Mouse (Mus musculus): ENCODE data around the gene Ptpn6. TPM values are rescaled to one million over a fixed set of nuclear protein-coding genes. Genes with fewer than 3 reads are reported as not detected.

The Ptpn6 gene
- 65.9 and 80.8 TPM in 2 replicates for polyA plus RNA-seq (2012)

DNA sequence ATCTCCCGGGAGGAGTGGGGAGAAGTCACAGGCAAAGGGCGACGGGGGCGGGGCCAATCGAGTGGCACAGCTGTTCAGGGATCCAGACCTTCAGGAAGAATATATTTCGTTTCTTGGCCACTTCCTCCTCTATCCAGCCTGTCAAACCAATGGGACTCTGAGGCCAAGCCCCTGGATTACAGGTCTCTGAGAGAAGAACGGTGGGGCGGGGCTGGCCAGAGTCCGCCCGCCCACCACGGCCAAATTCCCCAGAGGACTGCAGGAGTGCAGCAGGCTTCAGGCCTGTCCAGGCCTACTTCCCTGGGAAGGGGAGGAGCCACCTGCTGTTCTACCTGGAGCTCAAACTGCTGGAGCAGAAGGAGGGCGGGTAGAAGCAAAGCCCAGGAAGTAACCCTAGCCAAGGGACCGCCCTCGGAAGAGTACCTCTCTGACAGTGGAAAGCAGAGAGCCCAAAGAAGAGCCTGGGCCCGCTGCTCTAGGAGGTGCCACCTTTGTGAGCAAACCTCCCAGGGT, at the start of gene Ptpn6:
Gene Ptpn6, minus strand, starts transcription at position 204 of the 513 bp plus-strand sequence.

DNA sequence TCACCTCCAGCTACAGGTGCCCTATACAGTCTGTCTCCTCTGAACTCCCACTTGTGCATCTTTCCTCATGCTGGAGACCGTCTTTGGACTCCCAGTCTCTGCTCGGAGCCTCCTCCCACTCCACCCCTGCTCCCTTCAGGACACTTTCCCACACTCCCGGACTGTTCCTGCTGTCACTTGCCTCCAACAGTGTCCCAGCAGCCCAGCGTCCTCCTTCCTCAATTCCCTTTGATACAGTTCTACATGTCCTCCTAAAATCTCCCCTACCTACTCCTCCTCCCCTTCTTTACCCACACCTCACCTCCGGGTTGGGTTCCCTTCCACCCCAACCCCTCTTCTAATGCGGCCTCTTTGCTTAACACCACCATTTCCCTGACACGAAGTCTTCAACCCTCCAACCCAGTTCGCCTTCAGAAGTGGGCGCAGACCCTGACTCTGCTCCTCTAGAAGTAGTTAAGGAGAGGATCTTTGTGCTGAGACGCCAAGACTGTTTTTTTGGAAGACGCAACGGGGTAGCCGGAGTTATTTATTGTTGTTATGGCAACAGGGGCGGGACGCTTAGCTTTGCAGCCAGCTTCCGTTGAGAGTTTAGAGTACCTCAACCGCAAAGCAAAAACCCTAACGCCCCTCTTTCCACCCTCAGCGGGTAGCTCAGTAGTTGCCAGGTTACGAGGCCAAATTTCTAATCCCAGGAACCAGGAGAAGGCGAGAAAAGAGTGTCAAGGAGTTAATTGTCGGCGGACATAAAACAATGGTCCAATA, 40.9 kb upstream of the Ptpn6 start, which contains the start of gene Lrrc23:
Gene Lrrc23, minus strand, starts transcription at position 506 of the 762 bp plus-strand sequence.

DNA sequence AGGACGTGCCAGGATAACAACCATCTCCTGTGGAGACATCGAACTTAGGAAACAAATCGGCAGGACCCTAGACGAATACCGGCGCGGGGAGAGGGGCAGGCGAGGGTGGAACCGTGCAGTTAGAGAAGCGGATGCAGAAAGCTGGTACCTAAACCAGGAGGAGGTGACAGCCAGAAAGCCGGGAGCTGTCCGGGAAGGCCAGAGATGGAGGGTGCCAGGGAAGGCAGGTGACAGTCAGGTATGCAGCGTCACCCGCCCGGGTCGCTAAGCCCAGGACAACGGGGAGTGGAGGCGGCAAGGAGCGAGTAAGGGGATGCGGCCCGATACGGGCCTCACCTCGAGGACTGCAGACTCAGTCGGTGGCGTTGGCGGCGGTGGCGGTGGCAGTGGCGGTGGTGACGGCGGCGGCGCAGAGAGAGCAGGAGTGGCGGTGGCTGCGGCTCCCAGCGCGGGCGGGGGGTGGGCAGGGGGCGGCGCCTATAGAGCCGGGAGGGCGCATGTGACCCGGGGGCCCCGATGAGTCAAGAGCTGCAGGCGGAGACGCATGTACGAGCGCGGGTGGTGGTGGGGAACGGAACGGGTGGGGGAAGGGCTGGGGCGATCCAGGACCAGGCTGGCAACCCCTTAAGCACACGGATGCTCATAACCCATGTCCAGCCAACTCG, 30.7 kb upstream of the Ptpn6 start, which contains the start of gene Eno2:
Gene Eno2, minus strand, starts transcription at position 573 of the 665 bp plus-strand sequence.

DNA sequence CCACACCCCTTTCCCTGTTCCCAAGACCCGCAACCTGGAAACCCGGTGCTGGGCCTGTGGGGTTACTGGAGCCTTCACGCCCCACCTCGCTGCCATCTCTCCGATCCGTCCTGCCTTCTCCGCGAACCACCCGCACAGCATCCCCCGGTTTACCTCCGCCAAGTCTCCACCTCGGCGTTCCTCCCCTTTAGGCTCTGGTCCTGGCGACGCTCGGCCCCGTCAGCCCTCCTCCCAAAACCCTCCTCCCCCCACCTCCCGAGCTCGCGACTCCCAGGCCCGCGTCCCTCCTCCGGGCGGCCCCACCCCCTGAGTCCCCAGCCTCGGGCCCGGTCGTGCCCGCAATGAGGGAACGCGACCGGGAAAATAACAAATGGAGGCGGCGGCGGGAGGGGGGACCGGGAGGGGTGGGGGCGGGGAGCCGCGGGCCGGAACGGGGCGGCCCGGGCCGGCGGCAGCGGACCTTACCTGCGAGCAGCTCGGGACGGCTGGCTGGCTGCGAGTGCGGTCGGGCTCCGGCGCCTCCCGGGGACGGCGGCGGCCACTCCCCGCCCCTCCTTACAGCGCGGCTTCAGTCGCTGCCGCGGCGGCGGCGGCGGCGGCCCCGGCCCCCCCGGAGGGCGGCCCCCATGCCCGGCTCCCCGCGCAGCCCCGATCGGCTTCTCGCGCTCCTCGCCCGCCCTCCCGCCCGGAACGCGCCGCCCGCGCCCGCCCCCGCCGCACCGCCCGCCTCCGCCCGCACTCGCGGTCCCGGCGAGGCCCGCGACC, 17.5 kb upstream of the Ptpn6 start, which contains the start of the genes Gm45234 and Atn1:
Gene Gm45234, minus strand, starts transcription at position 191 of the 765 bp plus-strand sequence.
Gene Atn1, minus strand, starts transcription at position 694 of the 765 bp plus-strand sequence.

DNA sequence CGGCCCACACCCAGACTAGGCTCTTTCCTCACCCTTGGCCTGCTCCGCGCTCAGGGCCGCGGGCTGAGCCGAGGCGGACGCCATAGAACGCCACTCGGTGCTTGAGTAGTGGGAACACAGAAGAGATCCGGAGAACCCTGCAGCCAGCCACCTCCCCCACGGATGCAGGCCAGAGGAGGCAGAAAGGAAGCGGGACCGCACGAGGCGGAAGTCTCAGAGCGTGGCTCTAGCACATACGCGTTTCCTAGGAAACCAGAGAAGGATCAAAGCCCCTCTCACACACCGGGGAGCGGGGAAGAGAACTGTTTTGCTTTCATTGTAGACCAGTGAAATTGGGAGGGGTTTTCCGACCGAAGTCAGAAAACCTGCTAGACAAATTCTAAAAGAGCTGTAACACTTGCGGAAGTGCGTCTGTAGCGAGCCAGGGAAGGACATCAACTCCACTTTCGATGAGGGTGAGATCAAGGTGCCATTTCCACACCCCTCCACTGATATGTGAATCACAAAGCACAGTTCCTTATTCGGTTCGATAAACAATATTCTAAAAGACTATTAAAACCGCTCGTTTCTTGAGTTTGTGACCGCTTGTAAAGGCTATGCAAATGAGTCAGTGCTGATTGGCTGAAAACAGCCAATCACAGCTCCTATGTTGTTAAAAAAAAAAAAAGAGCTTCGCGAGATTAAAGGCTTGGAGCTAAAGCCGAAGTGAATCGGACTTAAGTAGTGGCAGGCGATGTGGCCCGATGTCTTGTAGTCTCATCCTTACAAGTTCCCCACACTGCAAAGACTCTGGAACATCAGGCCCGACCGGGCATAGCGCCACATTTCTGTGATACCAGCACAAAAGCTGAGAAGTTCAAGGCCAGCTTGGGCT, 2.6 kb upstream of the Ptpn6 start, which contains the start of gene Grcc10:
Gene Grcc10, minus strand, starts transcription at position 487 of the 874 bp plus-strand sequence.

DNA sequence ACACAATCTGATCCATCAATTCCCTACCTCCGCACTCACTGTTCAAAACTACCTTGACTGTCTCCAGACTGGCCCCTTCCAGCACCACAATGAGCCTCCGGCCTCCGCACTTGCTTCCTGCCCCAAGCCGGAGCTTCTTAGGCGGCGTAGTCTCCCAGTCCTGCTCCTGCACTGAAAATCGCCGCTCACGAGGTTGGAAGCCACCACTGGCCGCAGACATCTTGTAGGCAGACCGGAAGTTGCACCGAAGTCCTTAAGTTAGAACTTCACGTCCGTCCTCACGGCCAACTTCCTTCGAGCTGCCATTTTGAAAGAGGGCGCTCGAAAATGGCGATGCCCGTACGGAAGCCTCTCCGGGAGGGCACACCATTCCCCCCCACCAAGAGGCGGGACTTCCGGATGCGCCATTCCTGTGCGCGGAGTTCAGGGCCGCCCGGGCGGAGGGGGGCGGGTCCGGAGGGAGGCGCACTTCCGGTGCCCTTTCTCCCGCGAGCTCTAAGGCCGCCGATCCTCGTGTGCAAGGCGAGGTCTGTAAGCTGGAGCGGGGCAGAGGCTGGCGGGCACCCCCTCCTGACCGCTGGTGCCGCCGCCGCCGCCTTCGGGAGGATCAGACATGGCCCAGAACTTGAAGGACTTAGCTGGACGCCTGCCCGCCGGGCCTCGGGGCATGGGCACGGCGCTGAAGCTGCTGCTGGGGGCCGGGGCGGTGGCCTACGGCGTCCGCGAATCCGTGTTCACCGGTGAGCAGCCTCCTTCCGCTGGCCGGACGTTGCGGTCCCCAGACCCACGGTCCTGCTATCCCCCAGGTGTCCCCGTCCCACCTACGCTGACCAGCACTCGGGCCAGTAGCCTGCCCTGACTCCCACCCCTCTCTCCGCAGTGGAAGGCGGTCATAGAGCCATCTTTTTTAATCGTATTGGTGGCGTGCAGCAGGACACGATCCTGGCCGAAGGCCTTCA, 26.4 kb downstream of the Ptpn6 start, which contains the start of the genes Emg1 and Phb2:
Gene Emg1, minus strand, starts transcription at position 355 of the 959 bp plus-strand sequence.
Gene Phb2, plus strand, starts transcription at position 513 of the 959 bp plus-strand sequence.

Other genes starting within 250 kb of the Ptpn6 start
- 1.5 and 1.9 TPM in 2 replicates for gene C1rl, start 245.6 kb downstream of the Ptpn6 start, polyA plus RNA-seq (2012)
- gene C1ra, start 226.3 kb downstream of the Ptpn6 start, polyA plus RNA-seq (2012): 2.0 and 2.1 TPM in 2 replicates
- gene C1s1, start 196.4 kb downstream of the Ptpn6 start, polyA plus RNA-seq (2012): not detected in 2 replicates
- gene C1rb, start 168.4 kb downstream of the Ptpn6 start, polyA plus RNA-seq (2012): not detected in 2 replicates
- not detected in 2 replicates for gene C1s2, start 102.6 kb downstream of the Ptpn6 start, polyA plus RNA-seq (2012)
- 47.7 and 53.9 TPM in 2 replicates for gene Lpcat3, start 75.7 kb downstream of the Ptpn6 start, polyA plus RNA-seq (2012)
- gene Emg1, start 26.5 kb downstream of the Ptpn6 start, polyA plus RNA-seq (2012): 294 and 299 TPM in 2 replicates
- 308 and 359 TPM in 2 replicates for gene Phb2, start 26.4 kb downstream of the Ptpn6 start, polyA plus RNA-seq (2012)
- 50.4 and 53.2 TPM in 2 replicates for gene Grcc10, start 2.7 kb upstream of the Ptpn6 start, polyA plus RNA-seq (2012)
- not detected in 2 replicates for gene Gm45234, start 17.3 kb upstream of the Ptpn6 start, polyA plus RNA-seq (2012)
- gene Atn1, start 17.8 kb upstream of the Ptpn6 start, polyA plus RNA-seq (2012): 111 and 137 TPM in 2 replicates
- gene Eno2, start 31.0 kb upstream of the Ptpn6 start, polyA plus RNA-seq (2012): 0.37 and 0.90 TPM in 2 replicates
- 0.37 and 0.47 TPM in 2 replicates for gene Lrrc23, start 41.0 kb upstream of the Ptpn6 start, polyA plus RNA-seq (2012)
- 10.0 and 16.9 TPM in 2 replicates for gene Spsb2, start 69.9 kb upstream of the Ptpn6 start, polyA plus RNA-seq (2012)
- gene Tpi1, start 75.6 kb upstream of the Ptpn6 start, polyA plus RNA-seq (2012): 195 and 233 TPM in 2 replicates
- gene Usp5, start 90.8 kb upstream of the Ptpn6 start, polyA plus RNA-seq (2012): 83.8 and 84.6 TPM in 2 replicates
- gene Cdca3, start 90.8 kb upstream of the Ptpn6 start, polyA plus RNA-seq (2012): 43.2 and 59.7 TPM in 2 replicates
- gene Gnb3, start 101.6 kb upstream of the Ptpn6 start, polyA plus RNA-seq (2012): 0.22 TPM in 1 of 2 replicates, not detected in the other
- 8.2 and 16.7 TPM in 2 replicates for gene P3h3, start 119.0 kb upstream of the Ptpn6 start, polyA plus RNA-seq (2012)
- gene Gpr162, start 125.3 kb upstream of the Ptpn6 start, polyA plus RNA-seq (2012): 0.09 and 0.18 TPM in 2 replicates
- gene Cd4, start 149.5 kb upstream of the Ptpn6 start, polyA plus RNA-seq (2012): 0.43 and 0.93 TPM in 2 replicates
- gene Lag3, start 173.0 kb upstream of the Ptpn6 start, polyA plus RNA-seq (2012): 5.7 and 9.5 TPM in 2 replicates
- 278 and 322 TPM in 2 replicates for gene Ptms, start 181.4 kb upstream of the Ptpn6 start, polyA plus RNA-seq (2012)
- gene Mlf2, start 192.7 kb upstream of the Ptpn6 start, polyA plus RNA-seq (2012): 177 and 232 TPM in 2 replicates
- 50.6 and 53.4 TPM in 2 replicates for gene Cops7a, start 226.8 kb upstream of the Ptpn6 start, polyA plus RNA-seq (2012)